Mouse (Mus musculus) midbrain, embryonic 14.5 days (tissue): ENCODE results near the gene Zfp874a. TPM values are rescaled to one million over a fixed set of nuclear protein-coding genes. Genes with fewer than 3 reads are reported as not detected.

ENCODE experiments used
- ATAC-seq: fragments of 200-750 bp; cut with Nextera tagmentation; 2 replicates; pipeline ENCODE4 v1.8.0; 2017; ENCODE audit warnings: moderate number of reproducible peaks, moderate library complexity; ENCODE audit not compliant: low FRiP score, low TSS enrichment
- DNase-seq: peaks from one replicate; pipeline ENCODE4 v3.0.0-alpha.2; 2015
- H3K27ac ChIP-seq: fragments of 300-500 bp; sonication (generic); replicated peaks from 2 replicates; pipeline ENCODE4 v1.5.1; 2014; ENCODE audit warnings: mild to moderate bottlenecking, low read depth, low read length, moderate library complexity
- H3K27me3 ChIP-seq: fragments of 300-500 bp; sonication (generic); 2 replicates; pipeline ENCODE4 v1.6.1; 2014; ENCODE audit warnings: low read length, control low read depth, mixed read lengths; ENCODE audit not compliant: control insufficient read depth, insufficient read depth
- H3K36me3 ChIP-seq: fragments of 300-500 bp; sonication (generic); 2 replicates; pipeline ENCODE4 v1.6.1; 2014; ENCODE audit warnings: low read length, control low read depth; ENCODE audit not compliant: control insufficient read depth, insufficient read depth
- H3K4me1 ChIP-seq: fragments of 300-500 bp; sonication (generic); 2 replicates; pipeline ENCODE4 v1.6.1; 2014; ENCODE audit warnings: mild to moderate bottlenecking, antibody characterized with exemption, low read length, control low read depth; ENCODE audit not compliant: control insufficient read depth, insufficient read depth
- H3K4me2 ChIP-seq: fragments of 300-500 bp; sonication (generic); 2 replicates; pipeline ENCODE4 v1.6.1; 2014; ENCODE audit warnings: mild to moderate bottlenecking, low read length, moderate library complexity
- H3K4me3 ChIP-seq: fragments of 300-500 bp; sonication (generic); replicated peaks from 2 replicates; pipeline ENCODE4 v1.5.1; 2014; ENCODE audit warnings: low read depth, low read length
- H3K9ac ChIP-seq: fragments of 300-500 bp; sonication (generic); replicated peaks from 2 replicates; pipeline ENCODE4 v1.6.1; 2014; ENCODE audit warnings: mild to moderate bottlenecking, low read length, moderate library complexity
- H3K9me3 ChIP-seq: fragments of 300-500 bp; sonication (generic); 2 replicates; pipeline ENCODE4 v1.6.1; 2016; ENCODE audit warnings: low read length, control low read depth, mixed read lengths; ENCODE audit not compliant: control insufficient read depth
- WGBS: fragments of 180-500 bp; shearing (Covaris S2); extraction: QIAGEN DNeasy Blood & Tissue Kit; methylation state at CpG from one replicate; pipeline ENCODE4 v1.1.7; 2014; 5-methylcytosine and 5-hydroxymethylcytosine counted together
- polyA plus RNA-seq: library from polyadenylated mRNA; unstranded; fragments of >200 nt; fragmentation: Nextera tagmentation; extraction: Ambion mirVana; gene quantifications from 2 replicates; pipeline ENCODE4 v1.2.1, GENCODE M21; 2014

Gene Zfp874a
- 6.0 and 7.6 TPM in 2 replicates for polyA plus RNA-seq

- ATAC-seq (peak; percentile 94), DNase-seq (peak; percentile 94)
- Histone ChIP-seq H3K4me2 (peak within 1 kb of the TSS; percentile 71), H3K4me1 (0 out of 2 replicates have a peak, but pooled peaks cover 4% of the 10 kb centered on the region), H3K27ac (no peak within 1 kb of the TSS), H3K9me3 (no peaks in the 10 kb centered on the region), H3K36me3 (0 out of 2 replicates have a peak, but pooled peaks cover 7% of the 10 kb centered on the region), H3K4me3 (peak within 1 kb of the TSS; percentile 49), H3K27me3 (no peaks in the 10 kb centered on the region), H3K9ac (peak within 1 kb of the TSS; percentile 56)
- WGBS = 2% methylated on average over 20 of the region's 20 CpGs
Measured at GRCm38 (mm10) chr13:67451172-67452020, at the start of gene Zfp874a. TSS of gene Zfp874a (minus strand) at chr13:67451624.

- Histone ChIP-seq H3K4me2 (no peak overlapping the region), H3K27ac (no peak overlapping the region)
- ATAC-seq = 0 out of 2 replicates have a peak, but pooled peaks have one; percentile 41
Measured at GRCm38 (mm10) chr13:67500908-67501307, 49.5 kb upstream of the Zfp874a start.

GRCm38 (mm10) chr13:67500084-67500719 lies 48.8 kb upstream of the Zfp874a start, which contains the start of gene Zfp58:
TSS of gene Zfp58 (minus strand) at chr13:67500555.
- Histone ChIP-seq H3K9ac (peak within 1 kb of the TSS; percentile 62), H3K4me1 (peaks cover 6% of the 10 kb centered on the region; the same call in 1 of the 2 replicates), H3K36me3 (peaks cover 3% of the 10 kb centered on the region), H3K4me2 (peak within 1 kb of the TSS; percentile 89), H3K9me3 (peaks cover 2% of the 10 kb centered on the region; the same call in 1 of the 2 replicates), H3K4me3 (peak within 1 kb of the TSS; percentile 86), H3K27me3 (no peaks in the 10 kb centered on the region), H3K27ac (0 out of 2 replicates have a peak within 1 kb of the TSS, but pooled peaks have one; percentile 37)
- DNase-seq (peak; percentile 94), ATAC-seq (peak; percentile 97)
- 1% methylated on average over 22 of the region's 22 CpGs for WGBS

More at GRCm38 (mm10) chr13:67500908-67501307, 49.5 kb upstream of the Zfp874a start:
- WGBS = 86% methylated on average over 1 of the region's 1 CpGs
- no peaks in the 10 kb centered on the region for H3K9me3 ChIP-seq
- H3K27me3 ChIP-seq = no peaks in the 10 kb centered on the region
- H3K9ac ChIP-seq = no peak overlapping the region
- DNase-seq = no peak
- H3K36me3 ChIP-seq = no peaks in the 10 kb centered on the region
- no peak overlapping the region; the same call in 1 of the 2 replicates for H3K4me3 ChIP-seq
- peaks cover 6% of the 10 kb centered on the region; the same call in 1 of the 2 replicates for H3K4me1 ChIP-seq

- H3K27me3 ChIP-seq = no peaks in the 10 kb centered on the region
- H3K36me3 ChIP-seq = peaks cover 39% of the 10 kb centered on the region
- H3K4me3 ChIP-seq = no peak overlapping the region
- DNase-seq (no peak), ATAC-seq (no peak)
- 98% methylated on average over 1 of the region's 1 CpGs for WGBS
- no peak overlapping the region for H3K4me2 ChIP-seq
- H3K9ac ChIP-seq = no peak overlapping the region
- H3K27ac ChIP-seq = no peak overlapping the region
- H3K4me1 ChIP-seq = peaks cover 6% of the 10 kb centered on the region; the same call in 1 of the 2 replicates
- H3K9me3 ChIP-seq = peaks cover 19% of the 10 kb centered on the region
Measured at GRCm38 (mm10) chr13:67495631-67496030, 44.2 kb upstream of the Zfp874a start.

GRCm38 (mm10) chr13:67484424-67484811 lies 33.0 kb upstream of the Zfp874a start:
- Histone ChIP-seq H3K36me3 (peaks cover 9% of the 10 kb centered on the region; the same call in 1 of the 2 replicates), H3K4me2 (peak overlapping the region; percentile 52), H3K27me3 (no peaks in the 10 kb centered on the region), H3K27ac (no peak overlapping the region), H3K4me1 (peaks cover 9% of the 10 kb centered on the region; the same call in 1 of the 2 replicates), H3K9me3 (no peaks in the 10 kb centered on the region; the same call in 1 of the 2 replicates), H3K4me3 (peak overlapping the region; percentile 50), H3K9ac (peak overlapping the region; percentile 36; the same call in 1 of the 2 replicates)
- WGBS = 43% methylated on average over 8 of the region's 8 CpGs
- DNase-seq (no peak), ATAC-seq (peak; percentile 54; the same call in 1 of the 2 replicates)

- Histone ChIP-seq H3K27ac (no peak within 1 kb of the TSS), H3K36me3 (0 out of 2 replicates have a peak, but pooled peaks cover 4% of the 10 kb centered on the region), H3K4me3 (peak within 1 kb of the TSS; percentile 50), H3K9me3 (no peaks in the 10 kb centered on the region), H3K4me1 (peaks cover 9% of the 10 kb centered on the region; the same call in 1 of the 2 replicates), H3K9ac (peak within 1 kb of the TSS; percentile 36; the same call in 1 of the 2 replicates), H3K27me3 (no peaks in the 10 kb centered on the region), H3K4me2 (peak within 1 kb of the TSS; percentile 52)
- ATAC-seq (peak; percentile 94), DNase-seq (peak; percentile 94)
- 6% methylated on average over 20 of the region's 20 CpGs for WGBS
Measured at GRCm38 (mm10) chr13:67483625-67484423, 32.4 kb upstream of the Zfp874a start, which contains the start of gene Zfp874b. TSS of gene Zfp874b (minus strand) at chr13:67484258.

- WGBS = 67% methylated on average over 4 of the region's 4 CpGs
- DNase-seq (no peak), ATAC-seq (no peak)
- Histone ChIP-seq H3K27ac (no peak overlapping the region), H3K9ac (no peak overlapping the region), H3K4me2 (no peak overlapping the region), H3K4me1 (peaks cover 9% of the 10 kb centered on the region; the same call in 1 of the 2 replicates), H3K27me3 (no peaks in the 10 kb centered on the region), H3K36me3 (no peaks in the 10 kb centered on the region), H3K4me3 (no peak overlapping the region), H3K9me3 (no peaks in the 10 kb centered on the region)
Measured at GRCm38 (mm10) chr13:67481528-67481927, 30.1 kb upstream of the Zfp874a start.

GRCm38 (mm10) chr13:67469274-67469673 lies 17.9 kb upstream of the Zfp874a start:
- Histone ChIP-seq H3K9ac (no peak overlapping the region), H3K4me1 (no peaks in the 10 kb centered on the region), H3K9me3 (no peaks in the 10 kb centered on the region), H3K27me3 (no peaks in the 10 kb centered on the region), H3K4me3 (no peak overlapping the region), H3K36me3 (0 out of 2 replicates have a peak, but pooled peaks cover 3% of the 10 kb centered on the region), H3K4me2 (no peak overlapping the region), H3K27ac (no peak overlapping the region)
- DNase-seq = no peak
- no peak for ATAC-seq
- 92% methylated on average over 3 of the region's 3 CpGs for WGBS
